Mouse (Mus musculus): ENCODE data around the gene Pla2g2d. TPM values are rescaled to one million over a fixed set of nuclear protein-coding genes. Genes with fewer than 3 reads are reported as not detected.

Gene Pla2g2d
- polyA plus RNA-seq, 1 experiment from 2014 or later: 0.26 TPM

GRCm38 (mm10) chr4:138786141-138786540, 10.6 kb downstream of the Pla2g2d start:
- Histone ChIP-seq H3K27me3 (no peaks in the 10 kb centered on the region), H3K36me3 (no peaks in the 10 kb centered on the region), H3K4me2 (no peak overlapping the region), H3K27ac (0 out of 2 replicates have a peak overlapping the region, but pooled peaks have one; percentile 27), H3K9me3 (no peaks in the 10 kb centered on the region), H3K9ac (no peak overlapping the region), H3K4me1 (peaks cover 7% of the 10 kb centered on the region; the same call in 1 of the 2 replicates), H3K4me3 (no peak overlapping the region)
- 30% methylated on average over 4 of the region's 4 CpGs for WGBS
- ATAC-seq (ENCODE audit: insufficient number of reproducible peaks, low FRiP score, low TSS enrichment, low read depth): no peak

- no peaks in the 10 kb centered on the region for H3K36me3 ChIP-seq
- peaks cover 12% of the 10 kb centered on the region; the same call in 1 of the 2 replicates for H3K4me1 ChIP-seq
- H3K27me3 ChIP-seq: no peaks in the 10 kb centered on the region
- 71% methylated on average over 4 of the region's 4 CpGs for WGBS
- H3K4me3 ChIP-seq: no peak overlapping the region
- no peak overlapping the region for H3K4me2 ChIP-seq
- ATAC-seq (ENCODE audit: insufficient number of reproducible peaks, low FRiP score, low TSS enrichment, low read depth): no peak
- no peak overlapping the region for H3K27ac ChIP-seq
- H3K9ac ChIP-seq: no peak overlapping the region
- no peaks in the 10 kb centered on the region for H3K9me3 ChIP-seq
Measured at GRCm38 (mm10) chr4:138788381-138788780, 12.8 kb downstream of the Pla2g2d start.

DNA sequence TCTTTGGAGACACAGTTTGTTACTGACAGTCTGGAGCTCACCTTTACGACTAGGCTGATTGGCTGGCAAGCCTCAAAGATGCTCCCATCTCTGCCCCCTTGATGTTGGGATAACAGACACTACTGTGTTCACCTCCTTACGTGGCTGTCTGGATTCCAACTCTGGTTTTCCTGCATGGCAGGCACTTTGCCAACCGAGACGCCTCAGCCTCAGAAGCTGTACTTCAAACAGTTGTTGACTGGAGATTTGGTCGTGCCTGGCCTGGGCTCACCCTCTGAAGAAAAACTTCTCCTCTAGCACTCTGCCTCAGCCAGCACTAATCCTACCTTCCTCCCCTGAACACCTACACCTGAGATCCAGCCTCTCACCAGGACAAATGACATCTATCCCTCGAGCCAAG, 15.9 kb downstream of the Pla2g2d start:
- Histone ChIP-seq H3K9ac (no peak overlapping the region), H3K4me1 (peaks cover 7% of the 10 kb centered on the region; the same call in 1 of the 2 replicates), H3K4me2 (no peak overlapping the region), H3K9me3 (no peaks in the 10 kb centered on the region), H3K27me3 (no peaks in the 10 kb centered on the region), H3K4me3 (no peak overlapping the region), H3K27ac (0 out of 2 replicates have a peak overlapping the region, but pooled peaks have one; percentile 40), H3K36me3 (no peaks in the 10 kb centered on the region)
- WGBS: 42% methylated on average over 6 of the region's 6 CpGs
- ATAC-seq (ENCODE audit: insufficient number of reproducible peaks, low FRiP score, low TSS enrichment, low read depth): no peak

DNA sequence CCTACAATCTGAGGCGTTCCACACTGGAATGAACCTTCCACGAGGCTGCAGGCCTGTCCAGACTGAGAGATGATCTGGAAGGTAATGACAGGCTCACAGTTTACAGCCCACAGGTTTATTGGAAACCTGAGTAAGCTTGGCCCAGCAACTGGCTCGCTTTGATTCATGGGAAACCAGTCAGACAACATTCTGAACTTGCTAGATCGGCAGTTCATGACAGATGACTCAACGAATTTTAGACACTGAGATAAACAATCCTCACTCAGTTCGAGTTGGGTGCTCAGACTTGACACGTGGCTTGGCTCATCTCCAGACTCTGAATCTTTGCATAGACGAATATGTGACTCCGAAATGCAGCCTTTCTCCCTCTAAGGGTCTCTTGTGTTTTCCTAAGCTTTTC, 17.1 kb downstream of the Pla2g2d start:
- no peak overlapping the region for H3K4me2 ChIP-seq
- no peak overlapping the region for H3K4me3 ChIP-seq
- H3K9me3 ChIP-seq: no peaks in the 10 kb centered on the region
- 0 out of 2 replicates have a peak overlapping the region, but pooled peaks have one; percentile 40 for H3K27ac ChIP-seq
- H3K9ac ChIP-seq: no peak overlapping the region
- H3K36me3 ChIP-seq: no peaks in the 10 kb centered on the region
- H3K27me3 ChIP-seq: no peaks in the 10 kb centered on the region
- WGBS: 33% methylated on average over 9 of the region's 9 CpGs
- no peak for ATAC-seq (ENCODE audit: insufficient number of reproducible peaks, low FRiP score, low TSS enrichment, low read depth)
- H3K4me1 ChIP-seq: peaks cover 13% of the 10 kb centered on the region

GRCm38 (mm10) chr4:138793276-138793675, 17.7 kb downstream of the Pla2g2d start:
- H3K4me2 ChIP-seq: no peak overlapping the region
- no peaks in the 10 kb centered on the region for H3K36me3 ChIP-seq
- H3K4me1 ChIP-seq: peaks cover 13% of the 10 kb centered on the region
- 0 out of 2 replicates have a peak overlapping the region, but pooled peaks have one; percentile 38 for H3K27ac ChIP-seq
- 39% methylated on average over 2 of the region's 2 CpGs for WGBS
- H3K4me3 ChIP-seq: no peak overlapping the region
- no peak for ATAC-seq (ENCODE audit: insufficient number of reproducible peaks, low FRiP score, low TSS enrichment, low read depth)
- H3K9me3 ChIP-seq: no peaks in the 10 kb centered on the region
- no peak overlapping the region for H3K9ac ChIP-seq
- no peaks in the 10 kb centered on the region for H3K27me3 ChIP-seq

DNA sequence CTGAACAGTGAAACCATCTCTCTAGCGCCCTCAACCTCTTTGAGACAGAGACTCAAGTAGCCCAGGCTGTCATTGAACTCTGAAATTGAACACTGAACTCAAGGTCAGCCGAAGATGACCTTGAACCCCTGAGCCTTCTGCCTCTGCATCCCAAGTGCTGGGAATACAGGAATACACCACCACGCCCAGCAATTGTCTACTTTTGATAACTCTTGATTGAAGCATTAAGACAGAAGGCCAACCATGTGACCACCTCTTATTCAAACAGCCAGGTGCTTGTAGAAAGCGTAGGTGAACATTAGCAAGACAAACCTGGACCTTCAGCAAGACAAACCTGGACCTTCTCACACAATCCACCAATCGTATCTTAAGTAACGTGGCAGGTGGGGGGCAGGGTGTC, 18.8 kb downstream of the Pla2g2d start:
- no peak overlapping the region for H3K9ac ChIP-seq
- H3K36me3 ChIP-seq: no peaks in the 10 kb centered on the region
- no peaks in the 10 kb centered on the region for H3K27me3 ChIP-seq
- H3K27ac ChIP-seq: no peak overlapping the region
- H3K9me3 ChIP-seq: no peaks in the 10 kb centered on the region
- no peak for ATAC-seq (ENCODE audit: insufficient number of reproducible peaks, low FRiP score, low TSS enrichment, low read depth)
- no peak overlapping the region for H3K4me3 ChIP-seq
- H3K4me2 ChIP-seq: no peak overlapping the region
- WGBS: 89% methylated on average over 6 of the region's 6 CpGs
- peaks cover 13% of the 10 kb centered on the region for H3K4me1 ChIP-seq

DNA sequence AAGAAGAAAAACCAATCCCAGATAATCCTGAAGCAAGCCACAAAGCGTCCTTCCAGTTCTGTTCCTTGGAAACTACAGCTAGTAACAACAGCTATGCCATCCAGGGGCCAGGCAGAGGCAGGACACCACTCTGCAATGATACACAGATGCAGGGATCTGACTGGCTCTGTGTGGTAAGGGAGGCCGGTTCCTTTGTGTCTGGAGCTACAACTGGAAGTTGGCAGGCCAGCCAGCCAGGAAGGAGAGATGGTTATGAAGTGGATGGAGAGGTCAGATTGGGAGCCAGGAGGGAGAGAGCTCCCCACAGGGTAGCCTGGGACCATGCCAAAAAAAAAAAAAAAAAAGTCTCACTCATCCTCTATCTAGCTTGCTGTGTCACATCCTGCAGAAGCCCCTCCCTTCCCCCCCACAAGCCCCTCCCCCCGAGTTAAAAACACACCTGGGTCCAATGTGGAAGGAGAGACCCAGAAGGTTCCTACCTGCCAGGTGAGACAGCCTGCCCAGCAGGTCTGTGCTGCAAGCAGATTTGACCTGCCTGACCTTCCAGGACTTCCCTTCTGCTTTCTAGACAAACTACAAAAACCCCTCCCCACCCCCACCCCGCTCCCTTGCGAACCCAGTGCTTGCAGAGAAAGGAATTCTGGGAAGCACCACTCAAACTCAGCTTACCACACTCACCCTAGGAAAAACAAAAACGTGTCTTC, 21.1 kb downstream of the Pla2g2d start:
- Histone ChIP-seq H3K4me2 (no peak overlapping the region), H3K27ac (no peak overlapping the region), H3K27me3 (no peaks in the 10 kb centered on the region), H3K9ac (no peak overlapping the region), H3K9me3 (no peaks in the 10 kb centered on the region), H3K4me1 (peaks cover 22% of the 10 kb centered on the region), H3K36me3 (no peaks in the 10 kb centered on the region), H3K4me3 (no peak overlapping the region)
- 43% methylated on average over 6 of the region's 6 CpGs for WGBS
- no peak for ATAC-seq (ENCODE audit: insufficient number of reproducible peaks, low FRiP score, low TSS enrichment, low read depth)

DNA sequence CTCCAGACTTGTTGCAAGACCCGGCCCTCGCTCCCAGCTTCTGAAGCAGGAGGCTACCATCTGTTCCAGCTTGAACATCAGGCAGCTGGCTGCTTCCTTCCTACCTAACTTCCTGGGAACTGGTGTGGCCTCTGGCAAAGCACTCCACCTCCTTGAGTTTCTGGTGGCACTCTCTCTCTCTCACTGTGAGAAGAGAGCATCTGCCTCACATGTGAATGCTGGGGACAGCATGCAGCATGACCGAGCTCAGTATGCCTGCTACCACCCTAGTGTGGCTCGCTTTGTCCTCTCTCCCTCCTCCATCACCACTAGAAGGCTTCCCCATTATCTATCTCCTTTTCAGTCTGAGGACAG, 21.7 kb downstream of the Pla2g2d start:
- H3K27ac ChIP-seq: no peak overlapping the region
- no peak for ATAC-seq (ENCODE audit: insufficient number of reproducible peaks, low FRiP score, low TSS enrichment, low read depth)
- H3K4me1 ChIP-seq: peaks cover 18% of the 10 kb centered on the region
- H3K9me3 ChIP-seq: no peaks in the 10 kb centered on the region
- no peak overlapping the region for H3K9ac ChIP-seq
- no peaks in the 10 kb centered on the region for H3K36me3 ChIP-seq
- no peak overlapping the region for H3K4me3 ChIP-seq
- 76% methylated on average over 4 of the region's 4 CpGs for WGBS
- H3K4me2 ChIP-seq: no peak overlapping the region
- H3K27me3 ChIP-seq: no peaks in the 10 kb centered on the region

GRCm38 (mm10) chr4:138800134-138800744, 24.7 kb downstream of the Pla2g2d start:
- 46% methylated on average over 12 of the region's 12 CpGs for WGBS
- no peak overlapping the region for H3K27ac ChIP-seq
- H3K9ac ChIP-seq: no peak overlapping the region
- no peak overlapping the region for H3K4me2 ChIP-seq
- no peak overlapping the region for H3K4me3 ChIP-seq
- ATAC-seq (ENCODE audit: insufficient number of reproducible peaks, low FRiP score, low TSS enrichment, low read depth): peak; percentile 22; the same call in 1 of the 2 replicates
- no peaks in the 10 kb centered on the region for H3K27me3 ChIP-seq
- peaks cover 16% of the 10 kb centered on the region for H3K4me1 ChIP-seq
- no peaks in the 10 kb centered on the region for H3K9me3 ChIP-seq
- no peaks in the 10 kb centered on the region for H3K36me3 ChIP-seq

DNA sequence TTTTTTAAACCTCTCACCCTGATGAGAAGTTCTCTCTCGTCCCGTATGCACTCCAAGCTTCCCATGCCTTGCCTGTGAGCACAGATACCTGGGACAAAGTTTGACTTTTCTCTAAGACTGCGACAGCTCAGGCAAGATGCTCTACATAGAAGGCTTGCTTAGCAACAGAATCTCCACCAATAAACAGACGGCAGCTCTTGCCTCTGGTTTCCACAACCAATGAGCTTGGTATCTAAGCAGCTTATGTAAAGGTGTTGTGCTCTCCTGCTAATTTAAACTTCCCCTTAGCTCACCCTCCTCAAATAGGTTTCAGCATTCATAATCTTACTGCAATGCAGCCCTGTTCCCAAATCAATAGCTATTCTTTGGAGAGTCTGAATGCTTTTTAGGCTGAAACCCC, 26.1 kb downstream of the Pla2g2d start:
- H3K36me3 ChIP-seq: no peaks in the 10 kb centered on the region
- H3K4me1 ChIP-seq: peaks cover 13% of the 10 kb centered on the region
- 73% methylated on average over 4 of the region's 4 CpGs for WGBS
- no peak for ATAC-seq (ENCODE audit: insufficient number of reproducible peaks, low FRiP score, low TSS enrichment, low read depth)
- H3K27me3 ChIP-seq: no peaks in the 10 kb centered on the region
- no peak overlapping the region for H3K27ac ChIP-seq
- no peak overlapping the region for H3K9ac ChIP-seq
- no peaks in the 10 kb centered on the region for H3K9me3 ChIP-seq
- H3K4me3 ChIP-seq: no peak overlapping the region
- no peak overlapping the region for H3K4me2 ChIP-seq

DNA sequence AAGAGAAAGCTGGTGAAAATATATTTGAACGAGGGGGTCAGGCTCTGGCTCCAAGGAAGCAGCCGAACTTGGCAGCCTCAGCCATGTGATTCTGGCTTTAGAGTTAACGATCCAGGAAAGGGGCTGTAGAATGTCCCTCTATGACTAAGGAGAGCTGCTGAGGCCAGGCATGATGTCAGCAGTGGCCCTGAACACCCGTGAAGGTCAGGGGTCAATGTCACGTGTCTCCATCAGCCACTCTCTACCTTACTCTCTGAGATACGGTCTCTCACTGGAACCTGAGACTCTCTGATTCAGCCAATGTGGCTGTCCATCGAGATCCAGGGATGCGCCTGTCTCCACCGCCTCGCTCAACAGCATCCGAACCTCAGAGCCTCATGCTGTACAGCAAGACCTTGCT, 27.4 kb downstream of the Pla2g2d start:
- Histone ChIP-seq H3K36me3 (no peaks in the 10 kb centered on the region), H3K9me3 (no peaks in the 10 kb centered on the region), H3K9ac (no peak overlapping the region), H3K4me2 (no peak overlapping the region), H3K27ac (no peak overlapping the region), H3K4me3 (no peak overlapping the region), H3K27me3 (no peaks in the 10 kb centered on the region), H3K4me1 (peaks cover 14% of the 10 kb centered on the region)
- no peak for ATAC-seq (ENCODE audit: insufficient number of reproducible peaks, low FRiP score, low TSS enrichment, low read depth)
- WGBS: 81% methylated on average over 11 of the region's 11 CpGs

DNA sequence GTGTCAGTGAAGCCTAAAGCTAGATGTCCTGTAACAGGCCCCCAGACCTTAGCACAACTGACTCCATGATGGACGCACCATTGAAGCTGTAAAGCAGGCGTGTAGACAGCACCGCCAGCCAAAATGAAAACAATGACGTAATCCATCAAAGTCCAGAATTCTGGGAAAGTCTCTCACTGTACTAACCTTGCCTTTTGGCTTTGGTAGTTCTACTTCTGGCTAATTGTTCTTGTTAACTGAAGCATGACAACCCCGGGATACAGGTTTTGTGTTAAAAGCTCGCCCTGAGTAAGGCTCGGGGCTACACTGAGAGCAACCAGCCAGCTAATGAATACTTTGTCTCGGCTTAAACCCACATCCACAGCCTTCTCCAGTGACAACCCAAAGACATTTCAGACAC, 29.7 kb downstream of the Pla2g2d start:
- no peaks in the 10 kb centered on the region for H3K9me3 ChIP-seq
- no peak overlapping the region for H3K27ac ChIP-seq
- no peaks in the 10 kb centered on the region for H3K27me3 ChIP-seq
- ATAC-seq (ENCODE audit: insufficient number of reproducible peaks, low FRiP score, low TSS enrichment, low read depth): no peak
- no peak overlapping the region for H3K4me3 ChIP-seq
- no peak overlapping the region for H3K4me2 ChIP-seq
- H3K4me1 ChIP-seq: peaks cover 9% of the 10 kb centered on the region; the same call in 1 of the 2 replicates
- WGBS: 72% methylated on average over 8 of the region's 8 CpGs
- H3K36me3 ChIP-seq: no peaks in the 10 kb centered on the region
- no peak overlapping the region for H3K9ac ChIP-seq
